Mouse (Mus musculus) thymus, postnatal 25 days (tissue): ENCODE measurements around the gene Apbb2.

Experiments used
- DNase-seq: peaks from one replicate; pipeline ENCODE4 v3.0.0; 2022

The Apbb2 gene

GRCm38 (mm10) chr5:66408546-66408945, 210.0 kb downstream of the Apbb2 start:
- no peak for DNase-seq

GRCm38 (mm10) chr5:66407948-66408347, 210.6 kb downstream of the Apbb2 start:
- DNase-seq = no peak

GRCm38 (mm10) chr5:66406431-66406830, 212.2 kb downstream of the Apbb2 start:
- DNase-seq = no peak

- no peak for DNase-seq
Measured at GRCm38 (mm10) chr5:66405731-66406399, 212.7 kb downstream of the Apbb2 start.

GRCm38 (mm10) chr5:66405305-66405704, 213.3 kb downstream of the Apbb2 start:
- DNase-seq = no peak

GRCm38 (mm10) chr5:66400563-66400962, 218.0 kb downstream of the Apbb2 start:
- no peak for DNase-seq

GRCm38 (mm10) chr5:66399264-66399620, 219.3 kb downstream of the Apbb2 start:
- no peak for DNase-seq

GRCm38 (mm10) chr5:66398530-66399263, 219.9 kb downstream of the Apbb2 start:
- no peak for DNase-seq

GRCm38 (mm10) chr5:66393767-66394446, 224.7 kb downstream of the Apbb2 start:
- no peak for DNase-seq

GRCm38 (mm10) chr5:66392861-66393529, 225.6 kb downstream of the Apbb2 start:
- DNase-seq = no peak

- DNase-seq = no peak
Measured at GRCm38 (mm10) chr5:66391771-66392170, 226.8 kb downstream of the Apbb2 start.

GRCm38 (mm10) chr5:66391299-66391698, 227.3 kb downstream of the Apbb2 start:
- no peak for DNase-seq

GRCm38 (mm10) chr5:66390567-66390966, 228.0 kb downstream of the Apbb2 start:
- no peak for DNase-seq

- DNase-seq = no peak
Measured at GRCm38 (mm10) chr5:66387481-66387880, 231.1 kb downstream of the Apbb2 start.

- peak; percentile 47 for DNase-seq
Measured at GRCm38 (mm10) chr5:66385636-66386035, 232.9 kb downstream of the Apbb2 start.

- DNase-seq = no peak
Measured at GRCm38 (mm10) chr5:66384806-66385446, 233.7 kb downstream of the Apbb2 start.

- no peak for DNase-seq
Measured at GRCm38 (mm10) chr5:66384114-66384513, 234.5 kb downstream of the Apbb2 start.

- DNase-seq = no peak
Measured at GRCm38 (mm10) chr5:66382111-66382510, 236.5 kb downstream of the Apbb2 start.

GRCm38 (mm10) chr5:66378968-66379367, 239.6 kb downstream of the Apbb2 start:
- no peak for DNase-seq

- DNase-seq = no peak
Measured at GRCm38 (mm10) chr5:66376589-66377270, 241.9 kb downstream of the Apbb2 start.

- DNase-seq = no peak
Measured at GRCm38 (mm10) chr5:66374413-66374812, 244.2 kb downstream of the Apbb2 start.

GRCm38 (mm10) chr5:66373515-66374164, 244.9 kb downstream of the Apbb2 start:
- no peak for DNase-seq
